Mouse (Mus musculus): Measurements from ENCODE around the gene Rpl13.
"Not testable (repeated sequence)": the region's sequence is repeated elsewhere in the genome, so short reads cannot be mapped to it uniquely, and the experiment has no call there.

The Rpl13 gene

DNA sequence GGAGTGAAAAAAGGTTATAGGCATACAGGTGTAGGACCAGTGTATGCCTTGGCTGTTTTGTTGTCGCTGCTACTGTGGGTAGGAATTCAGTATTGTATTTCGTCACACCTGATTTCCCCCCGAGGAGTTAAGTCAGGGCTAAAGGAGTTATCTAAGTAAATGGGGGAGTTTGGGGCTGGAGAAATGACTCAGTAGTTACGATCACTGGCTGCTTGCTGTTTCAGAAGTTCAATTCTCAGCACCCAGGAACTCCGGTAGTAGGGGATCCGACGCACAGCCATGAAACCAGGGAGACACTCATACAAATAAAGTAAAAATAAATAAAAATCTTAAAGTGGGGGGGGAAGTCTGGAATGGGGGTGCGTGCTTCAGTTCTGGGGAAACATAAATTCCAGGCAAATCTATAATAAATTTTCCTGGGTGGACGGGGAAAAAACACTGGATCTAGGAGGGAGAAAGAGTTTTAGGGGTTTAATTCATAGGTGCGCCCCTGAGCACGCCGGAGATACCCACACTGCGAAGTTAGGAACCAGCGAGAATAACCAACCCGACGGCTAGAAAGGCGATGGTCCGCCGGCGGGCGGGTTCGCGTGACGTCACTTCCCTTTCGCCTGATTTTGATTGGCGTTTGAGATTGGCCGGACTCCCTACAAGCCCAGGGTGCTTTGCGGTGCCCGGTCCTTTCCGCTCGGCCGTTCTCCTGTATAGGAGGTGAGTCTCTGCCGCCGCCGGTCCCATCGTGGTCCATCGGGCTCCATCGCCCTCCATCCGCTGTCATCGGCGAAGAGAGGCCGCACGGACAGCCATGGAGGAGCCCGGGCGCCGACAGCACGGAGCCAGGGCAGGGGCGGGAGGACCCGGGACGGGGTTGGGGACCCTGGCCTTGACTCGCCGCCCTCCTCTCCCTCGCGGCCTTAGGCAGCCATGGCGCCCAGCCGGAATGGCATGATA, at the start of gene Rpl13:
Gene Rpl13 (plus strand): TSS at position 616 of the 951 bp plus-strand sequence.
- DNase-seq: peak; percentile 99

DNA sequence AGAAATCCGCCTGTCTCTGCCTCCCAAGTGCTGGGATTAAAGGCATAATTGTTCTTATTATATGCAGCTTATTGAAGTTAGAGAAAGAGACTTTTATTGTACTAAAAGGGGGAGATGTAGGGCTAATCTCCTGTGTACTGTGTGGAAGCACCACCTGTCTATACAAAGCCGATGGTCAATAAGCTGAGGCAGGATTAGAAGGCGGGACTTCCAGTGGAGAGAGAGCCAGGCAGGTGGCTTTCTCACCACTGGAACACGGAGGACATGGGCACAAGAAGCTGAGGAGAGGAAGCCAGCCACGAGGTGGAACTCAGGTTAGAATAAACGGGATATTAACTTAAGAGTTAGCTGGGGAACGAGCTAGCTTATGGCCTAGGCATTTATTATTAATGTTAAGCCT, 39.4 kb upstream of the Rpl13 start, which contains the start of gene Spg7:
Gene Spg7 (plus strand): TSS at position 222 of the 400 bp plus-strand sequence.
- no peak for DNase-seq

DNA sequence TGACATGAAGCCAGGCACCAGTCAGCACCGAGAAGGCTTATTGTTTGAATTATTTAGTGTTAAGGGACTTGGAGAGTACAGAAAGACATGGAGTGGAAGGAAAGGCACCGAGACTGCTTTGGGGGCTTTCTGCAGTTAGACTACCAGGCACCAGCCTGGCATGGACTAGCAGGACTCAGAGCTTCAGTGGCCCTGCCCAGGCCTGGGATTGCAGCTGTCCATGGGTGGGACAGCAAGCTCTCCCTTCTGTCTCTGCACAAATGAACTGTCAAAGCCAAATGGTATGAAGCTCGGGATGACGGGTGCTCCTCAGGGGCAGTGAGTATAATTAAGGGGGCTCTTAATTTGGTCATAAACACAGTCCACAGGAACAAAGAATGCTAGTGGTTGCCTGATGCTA, 38.1 kb upstream of the Rpl13 start:
- no peak for DNase-seq

DNA sequence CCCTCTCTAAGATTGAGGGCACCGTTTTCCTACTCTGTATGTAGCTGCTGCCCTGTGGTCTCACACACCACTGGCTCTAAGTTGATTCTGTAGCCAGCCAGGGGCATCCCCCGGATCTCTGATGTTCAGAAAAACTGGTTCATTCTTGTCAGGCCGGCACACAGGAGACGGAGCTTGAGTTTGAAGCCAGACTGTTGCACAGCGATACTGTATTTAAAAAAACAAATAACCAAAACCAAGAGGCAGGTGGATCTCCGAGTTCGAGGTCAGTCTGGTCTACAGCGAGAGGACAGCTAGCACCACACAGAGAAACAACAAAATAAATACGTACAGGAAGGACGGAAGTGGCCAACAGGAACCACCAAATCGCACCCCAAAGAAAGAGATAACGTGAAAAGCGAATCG, 37.3 kb upstream of the Rpl13 start:
- no peak for DNase-seq

DNA sequence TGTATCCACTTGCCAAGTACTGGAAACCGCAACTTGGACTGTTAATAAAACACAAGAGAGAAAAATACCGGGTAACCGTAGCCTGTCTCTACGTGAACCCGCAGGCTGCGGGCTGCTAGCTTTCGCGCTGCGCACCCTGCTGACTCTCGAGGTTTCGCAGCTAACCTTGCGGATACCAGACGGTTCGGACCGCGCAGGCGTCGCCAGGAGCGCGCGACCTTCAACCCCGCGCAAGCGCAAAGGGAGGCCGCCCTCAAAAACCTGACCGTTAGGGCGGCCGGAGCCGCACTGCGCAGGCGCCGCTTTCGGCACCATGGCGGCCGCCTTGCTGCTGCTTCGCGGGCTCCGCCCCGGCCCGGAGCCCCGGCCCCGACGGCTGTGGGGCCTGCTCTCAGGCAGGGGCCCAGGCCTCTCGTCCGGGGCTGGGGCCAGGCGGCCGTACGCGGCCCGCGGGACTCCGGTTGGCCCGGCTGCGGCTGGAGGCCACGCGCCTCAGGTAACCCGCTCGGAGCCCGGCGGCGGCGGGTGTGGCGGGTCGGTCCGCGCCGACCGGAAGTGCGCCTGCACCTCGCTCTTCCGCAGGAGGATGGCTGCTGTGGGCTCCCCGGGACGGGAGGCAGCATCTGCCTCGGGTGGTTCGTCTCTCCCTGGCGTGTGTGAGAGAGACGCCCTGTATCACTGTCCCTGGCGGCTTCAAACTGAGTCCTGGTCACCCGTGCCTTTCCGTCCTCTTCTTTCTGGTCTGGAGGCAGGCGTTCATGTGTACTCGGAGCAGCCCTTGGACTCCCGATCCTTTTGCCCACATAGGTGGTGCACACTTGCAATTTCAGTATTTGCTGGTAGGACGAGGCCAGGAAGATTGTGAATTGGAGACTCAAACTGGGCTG, 36.7 kb upstream of the Rpl13 start:
- DNase-seq: peak; percentile 97 to 98

DNA sequence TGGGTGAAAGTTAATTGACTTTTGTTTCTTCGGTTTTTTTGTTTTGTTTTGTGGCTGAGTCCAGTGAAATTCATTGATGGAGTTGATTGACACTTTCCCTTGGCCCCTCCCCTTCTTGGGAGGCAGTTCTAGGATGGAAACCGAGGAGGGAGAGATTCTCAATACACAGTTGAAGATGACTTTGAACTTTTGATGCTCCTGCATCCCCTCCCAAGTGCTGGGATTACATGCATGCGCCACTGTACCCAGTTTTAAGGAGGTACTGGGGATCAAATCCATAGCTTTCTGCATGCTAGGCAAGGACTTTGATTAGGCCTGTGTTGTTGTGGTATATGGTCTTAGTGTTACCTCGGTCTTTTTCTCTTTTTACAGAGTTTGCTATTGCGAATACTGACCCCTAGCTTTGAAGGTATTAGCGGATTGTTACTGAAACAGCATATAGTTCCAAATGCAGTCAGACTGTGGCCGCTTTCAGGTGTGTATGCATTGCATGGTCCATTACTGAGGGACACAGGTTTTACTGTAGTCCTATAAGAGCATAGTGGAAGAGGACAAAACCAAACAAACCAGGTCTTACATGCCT, 36.0 kb upstream of the Rpl13 start:
- DNase-seq: no peak

DNA sequence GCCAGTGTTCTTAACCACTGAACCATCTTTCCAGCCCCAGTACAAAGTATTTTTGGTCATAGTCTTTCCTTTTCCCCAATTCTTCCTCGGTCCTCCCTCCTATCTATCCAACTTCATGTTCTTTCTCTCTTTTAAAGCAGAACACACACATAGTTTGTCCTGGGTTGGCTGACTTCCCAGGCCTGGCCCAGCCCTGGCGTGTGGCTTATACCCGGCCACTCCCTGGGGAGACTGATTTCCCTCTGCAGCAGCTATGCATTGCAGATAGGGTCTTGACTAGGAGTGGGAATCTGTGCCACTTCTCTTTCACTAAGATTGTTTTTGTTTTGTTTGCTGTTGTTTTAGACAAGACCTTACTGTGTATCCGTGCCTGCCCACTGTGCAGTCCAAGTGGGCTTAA, 31.0 kb upstream of the Rpl13 start:
- DNase-seq: peak; percentile 33 to 54

DNA sequence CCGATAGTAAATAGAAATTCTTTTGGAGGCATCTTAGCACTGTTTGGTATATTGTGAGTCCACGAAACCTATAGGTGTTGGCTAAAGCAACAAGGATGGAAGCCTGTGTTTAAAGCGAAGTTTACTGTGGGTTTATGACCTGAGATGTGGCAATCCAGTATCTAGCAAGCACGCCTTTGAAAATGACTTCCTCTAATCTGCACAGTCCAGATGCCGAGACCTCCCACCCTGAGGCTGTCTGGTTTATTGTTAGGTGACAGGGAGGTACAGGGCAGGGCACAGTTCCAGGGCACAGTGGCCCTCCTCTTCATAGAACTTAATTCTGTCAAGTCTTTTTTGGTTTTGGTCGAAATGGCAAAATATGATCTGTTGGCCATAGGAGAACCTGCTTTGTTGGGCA, 24.9 kb upstream of the Rpl13 start:
- DNase-seq: no peak

DNA sequence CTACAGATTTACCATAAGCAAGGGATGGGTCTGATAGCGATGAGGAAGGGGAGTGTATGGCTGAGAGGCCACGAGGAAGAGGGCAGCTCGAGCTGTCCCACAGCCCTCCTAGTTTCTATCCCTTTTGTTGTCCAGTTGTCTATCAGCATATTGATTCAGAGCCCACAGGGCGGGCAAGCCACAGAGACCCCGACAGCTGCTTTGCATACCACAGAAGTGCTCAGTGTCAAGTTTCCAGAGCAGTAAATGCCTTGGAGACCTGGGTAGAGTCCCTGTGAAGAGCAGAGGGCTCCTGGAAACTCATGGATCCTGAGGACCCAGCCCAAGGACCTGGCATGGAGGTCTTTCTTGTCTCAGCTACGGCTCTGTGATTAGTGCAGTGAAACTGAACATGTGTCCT, 19.2 kb upstream of the Rpl13 start:
- no peak for DNase-seq

DNA sequence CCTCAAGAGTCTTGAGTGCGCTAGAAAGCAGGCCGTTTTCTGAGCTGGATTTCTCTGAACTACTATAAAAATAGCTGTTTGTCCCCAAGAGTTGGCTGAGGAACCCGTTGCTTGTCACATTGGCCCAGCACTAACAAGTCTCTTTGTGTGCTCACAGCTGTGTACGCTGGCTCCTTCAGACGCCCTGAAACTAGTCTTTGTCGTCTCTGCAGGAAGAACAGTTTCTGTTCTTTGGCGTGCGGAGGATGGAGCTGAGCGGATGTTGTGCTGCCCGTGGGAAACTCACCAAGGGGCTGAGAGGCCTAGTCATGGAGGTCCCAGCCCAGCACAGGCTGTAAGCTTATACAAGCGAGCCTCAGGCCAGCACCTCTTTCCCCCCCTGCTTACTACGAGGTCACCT, 18.5 kb upstream of the Rpl13 start:
- DNase-seq: peak in 1 of 2 experiments; percentile 26

DNA sequence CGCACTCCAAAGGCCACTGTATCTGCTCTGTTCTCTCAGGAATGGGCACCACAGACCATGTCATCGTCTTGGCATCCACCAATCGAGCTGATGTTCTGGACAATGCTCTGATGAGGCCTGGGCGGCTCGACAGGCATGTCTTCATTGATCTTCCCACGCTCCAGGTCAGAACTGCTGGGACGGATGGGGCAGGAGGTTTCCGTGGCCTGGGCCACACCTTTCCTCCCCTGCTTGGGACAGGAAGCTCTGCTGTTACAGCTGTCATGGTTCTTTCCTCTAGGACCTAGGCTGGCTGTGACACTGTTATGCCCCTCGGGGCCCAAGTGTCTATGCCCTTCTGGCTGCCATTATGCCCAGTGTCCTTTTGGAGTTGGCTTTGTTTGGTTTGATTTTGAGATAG, 14.9 kb upstream of the Rpl13 start:
- DNase-seq: no peak

DNA sequence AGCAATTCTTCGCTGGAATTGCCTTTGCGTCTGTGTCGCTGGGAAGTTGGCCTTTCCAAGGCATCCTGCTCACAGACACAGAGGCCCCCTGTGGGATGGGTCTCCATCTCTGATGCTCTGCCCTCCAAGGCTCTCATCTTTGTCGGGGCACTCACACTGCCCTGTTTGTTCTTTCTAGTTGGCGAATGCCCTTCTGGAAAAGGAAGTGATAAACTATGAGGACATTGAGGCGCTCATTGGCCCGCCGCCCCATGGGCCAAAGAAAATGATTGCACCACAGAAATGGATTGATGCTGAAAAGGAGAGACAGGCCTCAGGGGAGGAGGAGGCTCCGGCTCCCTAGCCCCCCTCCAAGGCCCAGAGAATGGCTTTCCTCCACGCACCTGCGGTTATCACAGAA, 4.9 kb upstream of the Rpl13 start:
- DNase-seq: peak in 1 of 2 experiments; percentile 42

DNA sequence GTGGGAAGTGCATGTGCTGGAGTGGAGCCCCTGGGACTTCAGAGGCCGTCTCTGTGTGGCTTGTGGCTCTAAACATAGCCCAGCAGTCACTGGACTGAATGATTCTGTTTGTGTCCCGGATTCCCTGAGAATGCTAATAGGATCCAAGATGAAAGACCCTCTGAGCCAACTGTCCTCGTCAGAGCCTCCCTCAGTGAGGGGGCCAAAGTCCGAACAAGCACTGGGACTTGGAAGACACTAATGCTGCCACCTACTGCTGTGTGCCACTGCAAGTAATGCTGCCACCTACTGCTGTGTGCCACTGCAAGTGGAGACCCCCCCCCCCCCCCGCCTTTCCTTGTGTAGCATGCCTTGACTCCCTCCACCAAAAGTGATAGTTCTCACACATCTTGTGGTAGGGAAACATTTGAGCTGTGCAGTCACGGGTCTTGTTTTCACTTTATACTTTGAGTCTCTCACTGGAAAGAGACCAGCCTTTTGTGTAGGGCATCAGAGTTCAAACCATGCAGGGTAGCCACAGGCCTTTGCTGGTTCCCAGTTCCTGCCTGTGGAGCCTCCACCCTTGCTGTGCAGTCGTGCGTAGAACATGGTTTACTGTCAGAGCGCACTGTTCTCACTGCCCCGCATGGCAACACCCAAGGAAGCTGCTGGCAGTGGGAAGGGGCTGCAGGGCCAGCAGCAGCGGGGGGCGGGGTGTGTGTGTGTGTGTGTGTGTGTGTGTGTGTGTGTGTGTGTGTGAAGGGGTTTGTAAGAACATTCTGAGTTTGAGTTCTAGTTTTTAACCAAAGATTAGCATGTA, 4.2 kb upstream of the Rpl13 start:
- peak in 1 of 2 experiments; percentile 59 for DNase-seq

DNA sequence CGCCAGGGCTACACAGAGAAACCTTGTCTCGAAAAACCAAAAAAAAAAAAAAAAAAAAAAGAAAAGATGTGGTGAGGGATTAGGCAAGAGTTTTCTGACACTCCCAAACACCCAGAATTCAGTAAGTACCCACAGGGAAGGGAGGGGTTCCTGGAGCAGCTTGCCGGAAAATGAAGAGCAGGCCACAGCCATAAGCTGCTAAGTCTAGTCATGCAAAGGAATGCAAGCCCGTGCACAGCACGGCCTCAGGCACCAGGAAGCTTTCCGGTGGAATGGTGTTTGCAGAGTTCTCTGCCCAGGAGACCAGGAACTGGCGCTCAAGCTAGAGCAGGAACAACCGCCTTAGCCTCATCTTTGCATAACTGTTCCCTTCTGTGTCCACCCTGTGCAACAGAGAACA, 1.9 kb upstream of the Rpl13 start:
- no peak for DNase-seq

DNA sequence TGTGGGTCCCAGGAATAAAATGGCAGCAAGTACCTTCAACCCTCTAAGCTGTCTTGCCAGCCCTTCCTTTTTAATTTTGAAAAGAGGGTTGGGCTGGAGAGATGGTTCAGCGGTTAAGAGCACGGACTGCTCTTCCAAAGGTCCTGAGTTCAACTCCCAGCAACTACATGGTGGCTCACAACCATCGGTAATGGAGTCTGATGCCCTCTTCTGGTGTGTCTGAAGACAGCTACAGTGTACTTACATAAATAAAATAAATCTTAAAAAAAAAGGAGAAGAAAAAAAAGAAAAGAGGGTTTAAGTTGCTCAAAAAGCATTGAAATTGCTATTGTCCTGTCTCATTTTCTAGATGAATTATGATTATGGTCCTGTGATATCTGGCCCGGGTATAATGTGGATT, 906 bp upstream of the Rpl13 start:
- DNase-seq: no peak

DNA sequence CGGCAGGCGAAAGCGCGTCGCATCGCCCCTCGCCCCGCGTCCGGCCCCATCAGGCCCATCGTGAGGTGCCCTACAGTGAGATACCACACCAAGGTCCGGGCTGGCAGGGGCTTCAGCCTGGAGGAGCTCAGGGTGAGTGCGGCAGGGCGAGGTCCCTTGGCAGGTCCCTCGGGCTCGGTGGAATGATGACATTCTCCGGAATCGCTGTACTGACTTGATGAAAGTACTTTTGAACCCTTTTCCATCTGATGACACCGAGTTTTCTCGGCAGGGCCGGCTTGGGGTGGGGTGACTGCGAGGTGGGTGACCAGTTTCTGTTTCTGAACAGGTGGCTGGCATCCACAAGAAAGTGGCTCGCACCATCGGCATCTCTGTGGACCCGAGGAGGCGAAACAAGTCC, 705 bp downstream of the Rpl13 start:
- not testable (repeated sequence) for DNase-seq

DNA sequence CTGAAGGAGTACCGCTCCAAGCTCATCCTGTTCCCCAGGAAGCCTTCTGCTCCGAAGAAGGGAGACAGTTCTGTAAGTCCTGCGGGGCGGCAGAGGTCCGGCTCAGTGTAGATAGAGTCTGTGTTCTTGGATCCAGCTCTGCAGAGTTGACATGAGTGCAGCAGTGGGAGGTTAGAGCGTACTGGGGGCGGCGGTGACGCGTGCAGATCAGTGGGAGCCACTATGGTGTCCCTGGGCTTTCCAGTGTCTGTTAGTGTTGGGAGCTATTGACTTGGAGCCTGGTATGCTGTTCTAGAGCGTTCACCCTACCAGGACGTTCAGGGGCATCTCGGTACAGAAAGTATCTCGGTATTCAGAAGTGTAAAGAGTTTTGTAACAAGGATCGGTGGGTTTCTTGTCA, 1.1 kb downstream of the Rpl13 start:
- no peak for DNase-seq

DNA sequence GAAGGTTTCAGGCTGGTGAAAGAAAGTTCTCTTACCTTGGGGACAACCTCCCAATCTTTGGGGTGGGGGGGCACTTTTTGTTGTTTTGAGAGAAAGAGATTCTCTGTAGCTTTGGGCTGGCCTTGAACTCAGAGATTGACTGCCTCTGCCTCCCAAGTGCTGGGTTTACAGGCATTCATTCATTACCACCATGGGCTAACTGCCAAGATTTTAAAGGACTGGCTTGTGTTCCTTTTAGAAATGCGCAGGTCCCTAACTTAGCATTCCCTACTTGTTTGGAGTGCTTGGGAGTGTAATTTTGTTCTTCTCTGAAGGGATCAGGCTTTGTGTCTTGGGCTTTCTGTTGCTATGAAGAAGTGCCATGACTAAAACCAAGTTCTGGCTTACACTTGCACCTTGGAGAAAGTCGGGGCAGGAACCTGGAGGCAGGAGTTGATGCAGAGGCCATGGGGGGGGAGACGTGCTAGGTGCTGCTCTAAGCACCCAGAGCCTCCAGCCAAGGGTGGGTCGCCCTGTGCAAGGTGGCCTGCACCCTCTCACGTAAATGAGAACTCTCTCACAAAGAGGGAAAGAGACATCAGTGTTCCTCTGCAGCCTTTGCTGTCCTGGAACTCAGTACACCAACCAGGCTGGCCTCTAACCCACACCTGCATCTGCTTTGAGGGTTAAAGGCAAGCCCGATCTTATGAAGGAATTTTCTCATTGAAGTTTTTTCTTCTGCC, 2.1 kb downstream of the Rpl13 start:
- no peak for DNase-seq

DNA sequence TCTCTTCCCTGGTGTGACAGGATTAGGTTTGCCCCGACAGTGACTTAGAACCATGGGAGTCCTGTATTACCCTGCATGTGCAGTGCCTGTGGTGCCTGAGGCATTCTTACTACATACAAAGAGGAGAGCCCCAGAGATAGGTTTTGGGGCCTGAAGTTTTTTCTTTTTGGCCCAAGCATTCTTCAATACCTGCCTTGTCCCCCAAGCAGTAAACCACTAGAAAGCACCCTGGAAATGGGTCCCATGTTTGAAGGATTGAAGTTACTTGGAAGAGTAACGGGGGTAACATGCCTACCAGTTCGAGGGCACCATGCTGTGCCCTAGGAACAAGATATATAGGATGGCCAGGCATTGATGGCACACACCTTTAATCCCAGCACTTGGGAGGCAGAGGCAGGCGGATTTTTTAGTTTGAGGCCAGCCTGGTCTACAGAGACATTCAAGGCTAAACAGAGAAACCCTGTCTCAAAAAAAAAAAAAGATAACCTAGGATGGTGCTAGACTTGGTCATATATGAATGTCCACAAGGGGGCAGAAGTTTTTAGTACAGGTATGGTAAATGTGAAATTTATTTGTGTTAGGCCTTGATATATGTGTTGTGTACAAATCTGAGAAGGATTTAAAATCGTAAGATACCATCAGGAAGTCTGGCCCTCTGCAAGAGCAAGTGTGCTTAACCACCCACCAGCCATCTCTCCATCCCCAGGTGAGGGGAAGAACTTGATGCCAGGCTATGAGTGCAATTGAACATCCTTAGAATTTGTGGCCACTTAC, 3.6 kb downstream of the Rpl13 start:
- peak; percentile 56 to 86 for DNase-seq

DNA sequence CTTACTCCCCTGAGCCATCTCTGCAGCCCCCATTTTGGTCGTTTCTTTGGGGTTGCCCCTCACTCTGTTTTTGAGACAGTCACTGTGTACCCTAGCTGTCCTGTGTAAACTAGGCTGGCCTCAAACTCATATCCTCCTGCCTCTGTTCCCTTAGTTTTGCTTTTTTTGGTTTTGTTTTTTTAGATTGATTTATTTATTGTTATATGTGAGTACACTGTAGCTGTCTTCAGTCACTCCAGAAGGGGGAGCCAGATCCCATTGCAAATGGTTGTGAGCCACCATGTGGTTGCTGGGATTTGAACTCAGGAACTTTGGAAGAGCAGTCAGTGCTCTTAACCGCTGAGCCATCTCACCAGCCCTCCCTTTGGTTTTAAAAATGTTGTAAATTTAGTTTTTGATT, 4.4 kb downstream of the Rpl13 start:
- peak; percentile 49 to 67 for DNase-seq

DNA sequence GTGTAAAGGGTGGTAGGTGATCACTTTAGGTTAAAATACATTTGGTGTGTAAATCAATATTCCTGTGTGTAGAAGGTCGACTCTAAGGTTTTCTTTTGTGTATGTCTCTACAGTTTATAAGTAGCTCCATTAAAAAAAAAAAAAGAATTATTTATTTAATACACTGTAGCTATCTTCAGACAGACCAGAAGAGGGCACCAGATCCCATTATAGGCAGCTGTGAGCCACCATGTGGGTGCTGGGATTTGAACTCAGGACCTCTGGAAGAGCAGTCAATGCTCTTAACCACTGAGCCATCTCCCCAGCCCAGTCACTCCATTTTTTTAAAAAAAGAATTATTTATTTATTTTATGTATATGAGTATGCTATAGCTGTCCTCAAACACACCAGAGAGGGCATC, 5.9 kb downstream of the Rpl13 start:
- DNase-seq: no peak
